Mouse (Mus musculus) stomach, embryonic 16.5 days (tissue): ENCODE measurements around the gene Gng13. TPM values are rescaled to one million over a fixed set of nuclear protein-coding genes. Genes with fewer than 3 reads are reported as not detected.

Source experiments
- ATAC-seq: fragments of 200-750 bp; cut with Nextera tagmentation; 2 replicates; pipeline ENCODE4 v1.8.0; 2017; ENCODE audit warnings: moderate number of reproducible peaks, moderate TSS enrichment; ENCODE audit not compliant: insufficient read depth, low FRiP score
- H3K27ac ChIP-seq: fragments of 300-500 bp; sonication (generic); 2 replicates; pipeline ENCODE4 v1.5.1; 2014; ENCODE audit warnings: low read length
- H3K27me3 ChIP-seq: fragments of 300-500 bp; sonication (generic); 2 replicates; pipeline ENCODE4 v1.6.1; 2014; ENCODE audit warnings: low read length, control low read depth, mixed read lengths; ENCODE audit not compliant: control insufficient read depth, insufficient read depth
- H3K36me3 ChIP-seq: fragments of 300-500 bp; sonication (generic); 2 replicates; pipeline ENCODE4 v1.6.1; 2014; ENCODE audit warnings: low read length; ENCODE audit not compliant: control insufficient read depth, insufficient read depth
- H3K4me1 ChIP-seq: fragments of 300-500 bp; sonication (generic); 2 replicates; pipeline ENCODE4 v1.6.1; 2014; ENCODE audit warnings: low read length, control low read depth, mixed read lengths; ENCODE audit not compliant: control insufficient read depth, insufficient read depth
- H3K4me2 ChIP-seq: fragments of 300-500 bp; sonication (generic); 2 replicates; pipeline ENCODE4 v1.6.1; 2014; ENCODE audit warnings: low read depth, low read length, mixed read lengths
- H3K4me3 ChIP-seq: fragments of 300-500 bp; sonication (generic); replicated peaks from 2 replicates; pipeline ENCODE4 v1.5.1; 2014; ENCODE audit warnings: mild to moderate bottlenecking, low read length
- H3K9ac ChIP-seq: fragments of 300-500 bp; sonication (generic); 2 replicates; pipeline ENCODE4 v1.6.1; 2014; ENCODE audit warnings: low read length
- H3K9me3 ChIP-seq: fragments of 300-500 bp; sonication (generic); replicated peaks from 2 replicates; pipeline ENCODE4 v1.6.1; 2016; ENCODE audit warnings: low read length, control low read depth; ENCODE audit not compliant: control insufficient read depth
- WGBS: fragments of 180-500 bp; shearing (Covaris S2); extraction: QIAGEN DNeasy Blood & Tissue Kit; methylation state at CpG from one replicate; pipeline ENCODE4 v1.1.7; 2014; 5-methylcytosine and 5-hydroxymethylcytosine counted together
- microRNA-seq: library from miRNA; unstranded; fragments of <30 nt; microRNA quantifications from one replicate; pipeline ENCODE4, GENCODE M21; 2016
- polyA plus RNA-seq: library from polyadenylated mRNA; unstranded; fragments of >200 nt; fragmentation: Nextera tagmentation; extraction: Ambion mirVana; gene quantifications from 2 replicates; pipeline ENCODE4 v1.2.1, GENCODE M21; 2015

Gene Gng13
- polyA plus RNA-seq, 1 experiment from 2014 or later = 0.85 TPM

- Histone ChIP-seq H3K9ac (no peak overlapping the region), H3K4me3 (no peak overlapping the region), H3K4me1 (0 out of 2 replicates have a peak, but pooled peaks cover 2% of the 10 kb centered on the region), H3K9me3 (no peaks in the 10 kb centered on the region), H3K4me2 (no peak overlapping the region), H3K36me3 (no peaks in the 10 kb centered on the region), H3K27me3 (no peaks in the 10 kb centered on the region), H3K27ac (no peak overlapping the region)
- ATAC-seq = no peak
- WGBS = 46% methylated on average over 3 of the region's 3 CpGs
Measured at GRCm38 (mm10) chr17:25757691-25758090, 40.7 kb downstream of the Gng13 start.

- no peaks in the 10 kb centered on the region for H3K27me3 ChIP-seq
- no peaks in the 10 kb centered on the region for H3K36me3 ChIP-seq
- H3K4me2 ChIP-seq = no peak overlapping the region
- no peak for ATAC-seq
- 0 out of 2 replicates have a peak, but pooled peaks cover 2% of the 10 kb centered on the region for H3K4me1 ChIP-seq
- no peak overlapping the region for H3K9ac ChIP-seq
- H3K9me3 ChIP-seq = no peaks in the 10 kb centered on the region
- H3K4me3 ChIP-seq = no peak overlapping the region
- WGBS = 67% methylated on average over 8 of the region's 8 CpGs
- no peak overlapping the region for H3K27ac ChIP-seq
Measured at GRCm38 (mm10) chr17:25760148-25760547, 43.2 kb downstream of the Gng13 start.

- Histone ChIP-seq H3K9me3 (no peaks in the 10 kb centered on the region), H3K27ac (no peak overlapping the region), H3K4me2 (no peak overlapping the region), H3K4me3 (no peak overlapping the region), H3K9ac (no peak overlapping the region), H3K4me1 (no peaks in the 10 kb centered on the region), H3K36me3 (no peaks in the 10 kb centered on the region), H3K27me3 (no peaks in the 10 kb centered on the region)
- 34% methylated on average over 4 of the region's 4 CpGs for WGBS
- no peak for ATAC-seq
Measured at GRCm38 (mm10) chr17:25761561-25761970, 44.6 kb downstream of the Gng13 start.

- H3K9ac ChIP-seq = no peak overlapping the region
- no peaks in the 10 kb centered on the region for H3K4me1 ChIP-seq
- ATAC-seq = no peak
- no peak overlapping the region for H3K4me2 ChIP-seq
- H3K9me3 ChIP-seq = no peaks in the 10 kb centered on the region
- H3K27me3 ChIP-seq = no peaks in the 10 kb centered on the region
- no peaks in the 10 kb centered on the region for H3K36me3 ChIP-seq
- H3K27ac ChIP-seq = no peak overlapping the region
- no peak overlapping the region for H3K4me3 ChIP-seq
- 51% methylated on average over 3 of the region's 3 CpGs for WGBS
Measured at GRCm38 (mm10) chr17:25762591-25762990, 45.6 kb downstream of the Gng13 start.

GRCm38 (mm10) chr17:25765886-25766285 is 48.9 kb downstream of the Gng13 start:
- H3K9me3 ChIP-seq = no peaks in the 10 kb centered on the region
- H3K27me3 ChIP-seq = no peaks in the 10 kb centered on the region
- no peak overlapping the region for H3K4me3 ChIP-seq
- no peak overlapping the region for H3K27ac ChIP-seq
- 73% methylated on average over 5 of the region's 5 CpGs for WGBS
- H3K36me3 ChIP-seq = no peaks in the 10 kb centered on the region
- no peak overlapping the region for H3K4me2 ChIP-seq
- ATAC-seq = no peak
- H3K4me1 ChIP-seq = no peaks in the 10 kb centered on the region
- no peak overlapping the region for H3K9ac ChIP-seq

Small RNA genes within 50 kb of the gene (microRNA-seq; reads per million reads assigned to microRNA genes)
- not detected for gene Gm25083

Other genes with a start within 250 kb of the Gng13 start
- gene Sstr5, start 219.9 kb upstream of the Gng13 start, polyA plus RNA-seq = 0.35 and 0.49 TPM in 2 replicates
- 3.0 and 3.3 TPM in 2 replicates for gene Sox8, start 146.5 kb upstream of the Gng13 start, polyA plus RNA-seq
- gene Lmf1, start 138.1 kb upstream of the Gng13 start, polyA plus RNA-seq = 27.0 and 28.9 TPM in 2 replicates
- gene Chtf18, start 10.2 kb downstream of the Gng13 start, polyA plus RNA-seq = 22.9 and 25.1 TPM in 2 replicates
- 17.5 and 18.9 TPM in 2 replicates for gene Rpusd1, start 10.5 kb downstream of the Gng13 start, polyA plus RNA-seq
- gene Mslnl, start 18.9 kb downstream of the Gng13 start, polyA plus RNA-seq = 0.05 and 0.14 TPM in 2 replicates
- 77.0 and 104 TPM in 2 replicates for gene Msln, start 37.2 kb downstream of the Gng13 start, polyA plus RNA-seq
- gene Narfl, start 56.6 kb downstream of the Gng13 start, polyA plus RNA-seq = 28.3 and 28.6 TPM in 2 replicates
- gene Haghl, start 68.5 kb downstream of the Gng13 start, polyA plus RNA-seq = 49.8 and 54.2 TPM in 2 replicates
- 0.12 TPM in 1 of 2 replicates, not detected in the other for gene Ccdc78, start 69.4 kb downstream of the Gng13 start, polyA plus RNA-seq
- gene Fam173a, start 75.7 kb downstream of the Gng13 start, polyA plus RNA-seq = 96.9 and 102 TPM in 2 replicates
- gene AC134908.4, start 78.5 kb downstream of the Gng13 start, polyA plus RNA-seq = 1.2 TPM in 1 of 2 replicates, not detected in the other
- gene Metrn, start 80.0 kb downstream of the Gng13 start, polyA plus RNA-seq = 25.4 and 28.0 TPM in 2 replicates
- gene Fbxl16, start 91.9 kb downstream of the Gng13 start, polyA plus RNA-seq = 2.6 and 2.8 TPM in 2 replicates
- 24.7 and 28.6 TPM in 2 replicates for gene Wdr24, start 106.5 kb downstream of the Gng13 start, polyA plus RNA-seq
- 56.7 and 58.1 TPM in 2 replicates for gene Jmjd8, start 111.7 kb downstream of the Gng13 start, polyA plus RNA-seq
- gene Stub1, start 116.2 kb downstream of the Gng13 start, polyA plus RNA-seq = 312 and 314 TPM in 2 replicates
- 2.5 and 2.8 TPM in 2 replicates for gene Rhbdl1, start 120.1 kb downstream of the Gng13 start, polyA plus RNA-seq
- gene Gm20683, start 124.6 kb downstream of the Gng13 start, polyA plus RNA-seq = 2.7 and 3.4 TPM in 2 replicates
- 22.4 and 23.5 TPM in 2 replicates for gene Rhot2, start 127.7 kb downstream of the Gng13 start, polyA plus RNA-seq
- 20.9 and 22.1 TPM in 2 replicates for gene Wdr90, start 144.3 kb downstream of the Gng13 start, polyA plus RNA-seq
- gene Mcrip2, start 151.6 kb downstream of the Gng13 start, polyA plus RNA-seq = 41.5 and 49.4 TPM in 2 replicates
- 57.1 and 63.8 TPM in 2 replicates for gene Mettl26, start 157.9 kb downstream of the Gng13 start, polyA plus RNA-seq
- gene Wfikkn1, start 163.7 kb downstream of the Gng13 start, polyA plus RNA-seq = 0.42 and 0.56 TPM in 2 replicates
- 26.3 and 27.7 TPM in 2 replicates for gene Rab40c, start 202.6 kb downstream of the Gng13 start, polyA plus RNA-seq
- gene Pigq, start 227.8 kb downstream of the Gng13 start, polyA plus RNA-seq = 57.2 and 62.0 TPM in 2 replicates
- gene Nhlrc4, start 227.8 kb downstream of the Gng13 start, polyA plus RNA-seq = 0.12 and 0.66 TPM in 2 replicates
- 0.11 and 0.31 TPM in 2 replicates for gene A930017K11Rik, start 235.4 kb downstream of the Gng13 start, polyA plus RNA-seq